Mouse (Mus musculus) MEL (cell line): ENCODE data around the gene Slc9a3r2.

ENCODE experiments used
- CTCF ChIP-seq, 3 experiments: IDR thresholded peaks in 2 of 3; conservative IDR thresholded peaks in 1 of 3; 2 replicates each; pipeline ENCODE4 v1.5.1; 2011 to 2012; ENCODE audit warnings: low read length in 3 of 3, low read depth in 2 of 3, mild to moderate bottlenecking in 2 of 3, improper control_type of control experiment in 1 of 3, inconsistent platforms in 1 of 3, mixed read lengths in 1 of 3, moderate library complexity in 1 of 3; ENCODE audit not compliant: control insufficient read depth in 1 of 3, insufficient read depth in 1 of 3, poor library complexity in 1 of 3, severe bottlenecking in 1 of 3
- E2F4 ChIP-seq: IDR thresholded peaks from 2 replicates; pipeline ENCODE4 v1.6.1; 2011; ENCODE audit warnings: low read depth, low read length, improper control_type of control experiment, borderline replicate concordance
- GABPA ChIP-seq: IDR thresholded peaks from 2 replicates; pipeline ENCODE4 v1.6.1; 2012; ENCODE audit warnings: low read depth, mild to moderate bottlenecking, inconsistent platforms, low read length, improper control_type of control experiment, moderate library complexity
- GATA1 ChIP-seq: IDR thresholded peaks from 2 replicates; pipeline ENCODE4 v1.6.1; 2011; ENCODE audit warnings: low read depth, low read length, improper control_type of control experiment
- HCFC1 ChIP-seq: IDR thresholded peaks from 2 replicates; pipeline ENCODE4 v1.6.1; 2012; ENCODE audit warnings: low read depth, mild to moderate bottlenecking, inconsistent platforms, low read length, improper control_type of control experiment, moderate library complexity
- MAZ ChIP-seq: IDR thresholded peaks from 2 replicates; pipeline ENCODE4 v1.6.1; 2012; ENCODE audit warnings: low read depth, mild to moderate bottlenecking, inconsistent platforms, low read length, improper control_type of control experiment
- MYB ChIP-seq: IDR thresholded peaks from 2 replicates; pipeline ENCODE4 v1.6.1; 2011; ENCODE audit warnings: mild to moderate bottlenecking, low read depth, low read length, improper control_type of control experiment
- MYC ChIP-seq: IDR thresholded peaks from 2 replicates; pipeline ENCODE4 v1.6.1; 2011; ENCODE audit warnings: low read depth, mild to moderate bottlenecking, low read length, improper control_type of control experiment, moderate library complexity
- POLR2A ChIP-seq, 2 experiments: IDR thresholded peaks; 2 replicates each; pipeline ENCODE4 v1.6.1; 2011 to 2012; ENCODE audit warnings: low read length in 2 of 2, mild to moderate bottlenecking in 2 of 2, control low read depth in 1 of 2, improper control_type of control experiment in 1 of 2, low read depth in 1 of 2, moderate library complexity in 1 of 2; ENCODE audit not compliant: control insufficient read depth in 1 of 2, insufficient read depth in 1 of 2, poor library complexity in 1 of 2
- SMC3 ChIP-seq: IDR thresholded peaks from 2 replicates; pipeline ENCODE4 v1.6.1; 2011; ENCODE audit warnings: low read depth, low read length, improper control_type of control experiment
- TBP ChIP-seq: IDR thresholded peaks from 2 replicates; pipeline ENCODE4 v1.8.0; 2011; ENCODE audit warnings: low read depth, low read length, improper control_type of control experiment
- TCF12 ChIP-seq: IDR thresholded peaks from 2 replicates; pipeline ENCODE4 v1.6.1; 2014; ENCODE audit warnings: low read depth, mild to moderate bottlenecking, inconsistent platforms, low read length, improper control_type of control experiment, moderate library complexity

DNA sequence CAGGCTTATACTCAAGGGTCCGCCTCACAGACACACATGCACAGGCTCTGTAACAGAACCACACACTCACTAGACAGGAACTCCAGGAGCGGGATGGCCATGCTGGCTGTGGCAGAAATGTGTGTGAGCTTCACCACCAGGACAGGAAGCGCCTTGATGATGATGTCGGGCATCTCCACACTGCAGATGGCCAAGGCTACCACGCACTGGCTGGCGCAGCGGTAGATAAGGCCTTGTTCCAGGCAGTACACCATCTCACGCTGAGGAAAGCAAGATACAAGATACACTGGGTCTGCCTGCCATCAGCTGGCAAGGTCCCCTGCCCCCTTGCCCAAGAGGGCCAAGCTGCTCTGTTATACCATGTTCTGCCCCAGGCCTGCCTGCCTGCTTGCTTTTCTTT is 41.3 kb downstream of the Slc9a3r2 start:
- TF ChIP-seq CTCF (IDR thresholded peaks at IDR 0.05 in 2 of 3, conservative IDR thresholded peaks at IDR 0.05 in 1 of 3; ENCODE audit: control insufficient read depth in 1 of 3, insufficient read depth in 1 of 3, low read depth in 2 of 3, low read length in 3 of 3, poor library complexity in 1 of 3, severe bottlenecking in 1 of 3): no peak
- no peak for TF ChIP-seq TCF12
- no peak for TF ChIP-seq E2F4
- no peak for TF ChIP-seq POLR2A (IDR thresholded peaks at IDR 0.05; ENCODE audit: control insufficient read depth in 1 of 2, insufficient read depth in 1 of 2, low read depth in 1 of 2, low read length in 2 of 2, poor library complexity in 1 of 2)
- no peak for TF ChIP-seq GATA1
- no peak for TF ChIP-seq MAZ
- TF ChIP-seq MYC: no peak
- TF ChIP-seq TBP: no peak
- TF ChIP-seq SMC3: no peak
- no peak for TF ChIP-seq HCFC1
- TF ChIP-seq GABPA: no peak
- no peak for TF ChIP-seq MYB
